14 mouse cellular contexts compared by ENCODE assay signal in the genomic region with DNA sequence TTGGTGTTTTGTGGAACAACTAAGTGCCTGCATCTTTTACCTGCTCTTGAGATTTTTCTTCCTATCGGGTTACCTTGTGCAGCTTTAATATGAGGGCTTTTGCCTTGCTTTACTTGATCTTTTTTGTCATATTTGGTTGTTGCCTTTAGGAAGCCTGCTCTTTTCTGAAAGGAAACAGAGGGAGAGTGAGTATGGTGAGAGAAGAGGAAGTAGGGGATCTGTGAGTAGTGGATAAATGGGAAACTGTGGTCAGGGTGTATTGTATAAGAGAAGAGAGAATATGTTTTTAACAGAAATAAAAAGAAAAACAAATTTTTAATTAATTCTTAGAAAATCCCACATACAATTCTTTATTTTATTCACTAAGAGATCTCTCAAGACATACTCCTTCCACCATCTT. TPM values are rescaled to one million over a fixed set of nuclear protein-coding genes. Genes with fewer than 3 reads are reported as not detected.
"Had no signal": no experiment of that assay in that cellular context is flagged by ENCODE, and none has a peak within 500 bp of the region (broad histone marks: within the 10 kb centered on the region; RNA-seq: fewer than 3 reads in every experiment).

No protein-coding gene starts in this region.

- H3K27ac ChIP-seq: limb, embryonic 13.5 days; midbrain, embryonic 10.5 days; midbrain, embryonic 15.5 days; neural tube, embryonic 12.5 days; stomach, embryonic 15.5 days had no signal

- H3K9me3 ChIP-seq: limb, embryonic 13.5 days; midbrain, embryonic 10.5 days; midbrain, embryonic 15.5 days; neural tube, embryonic 12.5 days; stomach, embryonic 15.5 days had no signal

- H3K4me2 ChIP-seq: limb, embryonic 13.5 days; midbrain, embryonic 15.5 days; neural tube, embryonic 12.5 days; stomach, embryonic 15.5 days had no signal

- H3K27me3 ChIP-seq: limb, embryonic 13.5 days; midbrain, embryonic 15.5 days; neural tube, embryonic 12.5 days; stomach, embryonic 15.5 days had no signal

- DNase-seq: kidney, adult 2 months; kidney, postnatal 25 days; left cerebral cortex, postnatal 4 days; lung, adult 18-20 months; thymus, postnatal 36 days had no signal

- H3K36me3 ChIP-seq: limb, embryonic 13.5 days; midbrain, embryonic 10.5 days; midbrain, embryonic 15.5 days; neural tube, embryonic 12.5 days; stomach, embryonic 15.5 days had no signal

- H3K9ac ChIP-seq: limb, embryonic 13.5 days; midbrain, embryonic 15.5 days; neural tube, embryonic 12.5 days; stomach, embryonic 15.5 days had no signal

- H3K4me3 ChIP-seq: limb, embryonic 13.5 days; midbrain, embryonic 10.5 days; midbrain, embryonic 15.5 days; neural tube, embryonic 12.5 days; stomach, embryonic 15.5 days had no signal

- H3K4me1 ChIP-seq: stomach, embryonic 15.5 days had no signal

- ATAC-seq: intestine, embryonic 16.5 days; midbrain, embryonic 15.5 days had no signal

RNA-seq across cellular contexts. Expression of gene Gm10226, which starts 11.8 kb away (rescaled TPM):
- total RNA-seq: monocyte, adult 5-6 weeks had no signal
- polyA plus RNA-seq: kidney, adult 2 months; spleen, adult 2 months; testis, adult 2 months had no signal
